22 mouse cellular contexts compared by ENCODE assay signal in genomic region chr14:45962474-45962873, GRCm38 (mm10).
DNase-seq lines count a peak whose midpoint lies in the region; TF ChIP-seq lines count a peak whose summit lies in the region.
"Had no signal": no experiment of that assay in that cellular context is flagged by ENCODE, and none has a peak within 500 bp of the region (broad histone marks: within the 10 kb centered on the region; RNA-seq: fewer than 3 reads in every experiment).

No protein-coding gene starts in this region.

- H3K27ac ChIP-seq in gastrocnemius, adult 2 months = no peak overlapping the region
- H3K27ac ChIP-seq in heart, adult 2 months = no peak overlapping the region
- H3K27ac ChIP-seq: embryonic facial prominence, embryonic 12.5 days; embryonic facial prominence, embryonic 15.5 days; hindbrain, embryonic 10.5 days; hindbrain, embryonic 13.5 days; intestine, embryonic 15.5 days had no signal

- 57% methylated on average over 4 of the region's 4 CpGs for WGBS in heart, adult 2 months

- no peak overlapping the region for H3K4me3 ChIP-seq in gastrocnemius, adult 2 months
- H3K4me3 ChIP-seq in heart, adult 2 months = no peak overlapping the region
- H3K4me3 ChIP-seq: embryonic facial prominence, embryonic 12.5 days; embryonic facial prominence, embryonic 15.5 days; hindbrain, embryonic 10.5 days; hindbrain, embryonic 13.5 days; intestine, embryonic 15.5 days had no signal

- H3K36me3 ChIP-seq in heart, adult 2 months (ENCODE audit: control insufficient read depth, insufficient read depth, low read length) = no peaks in the 10 kb centered on the region
- H3K36me3 ChIP-seq: embryonic facial prominence, embryonic 12.5 days; embryonic facial prominence, embryonic 15.5 days; hindbrain, embryonic 10.5 days; hindbrain, embryonic 13.5 days; intestine, embryonic 15.5 days had no signal

- no peaks in the 10 kb centered on the region for H3K27me3 ChIP-seq in heart, adult 2 months (ENCODE audit: control insufficient read depth, insufficient read depth, low read length)
- H3K27me3 ChIP-seq: embryonic facial prominence, embryonic 15.5 days; hindbrain, embryonic 13.5 days; intestine, embryonic 15.5 days had no signal

- TF ChIP-seq POLR2A in heart, adult 2 months (IDR thresholded peaks at IDR 0.05; ENCODE audit: insufficient read depth, low read depth, low read length) = no peak

- H3K9ac ChIP-seq in heart, adult 2 months (ENCODE audit: low read depth, low read length) = no peak overlapping the region
- H3K9ac ChIP-seq: embryonic facial prominence, embryonic 12.5 days; embryonic facial prominence, embryonic 15.5 days; forebrain, postnatal 0 days; hindbrain, embryonic 13.5 days; intestine, embryonic 15.5 days had no signal

- no peaks in the 10 kb centered on the region; the same call in 1 of the 2 replicates for H3K4me1 ChIP-seq in heart, adult 2 months (ENCODE audit: control insufficient read depth, insufficient read depth, low read length)
- H3K4me1 ChIP-seq: embryonic facial prominence, embryonic 15.5 days; hindbrain, embryonic 10.5 days; hindbrain, embryonic 13.5 days; intestine, embryonic 15.5 days had no signal

- TF ChIP-seq CTCF in gastrocnemius, adult 2 months (IDR thresholded peaks at IDR 0.05) = no peak
- TF ChIP-seq CTCF in heart, adult 2 months (IDR thresholded peaks at IDR 0.05) = no peak

- intact Hi-C loops in gastrocnemius, adult 2 months (cut with DNase I) = no loop called here
- intact Hi-C loops in gastrocnemius, postnatal 14 days (cut with DNase I; ENCODE audit: low total_unique reads) = no loop called here
- intact Hi-C loops in heart, adult 2 months (cut with DNase I) = no loop called here
- intact Hi-C loops in heart, postnatal 25 days (cut with DNase I) = no loop called here

- no peaks in the 10 kb centered on the region for H3K79me2 ChIP-seq in heart, adult 2 months (replicated peaks; ENCODE audit: control insufficient read depth, insufficient read depth, low read length)

- peak; percentile 20 for DNase-seq in gastrocnemius, adult 2 months
- DNase-seq in gastrocnemius, postnatal 14 days = no peak
- peak in 1 of 2 experiments; percentile 21 for DNase-seq in heart, adult 2 months
- no peak for DNase-seq in heart, postnatal 25 days (ENCODE audit: low spot score)
- DNase-seq in lung, postnatal 36 days = peak; percentile 35
- no peak for DNase-seq in lung, postnatal 14 days
- DNase-seq in yolk sac, embryonic 10.5 days (ENCODE audit: low spot score) = no peak
- no peak for DNase-seq in c-Kit-positive CD71-positive TER-119-positive erythroid progenitor cells, embryonic 14.5 days (ENCODE audit: low spot score)
- DNase-seq: adrenal gland, postnatal 10 days; adrenal gland, postnatal 36 days; cerebellum, adult 11 months; cerebellum, adult 2 months; cerebellum, adult 9-11 months; cerebellum, postnatal 25 days; forebrain, postnatal 0 days; gastrocnemius, postnatal 36 days; kidney, adult 11 months had no signal

- TF ChIP-seq EP300 in heart, adult 2 months (IDR thresholded peaks at IDR 0.05; ENCODE audit: insufficient read depth, low read depth, low read length) = 0 out of 2 replicates have a peak, but pooled peaks have one; percentile 39

Comparison
In these comparisons a context has a peak if more than half of its experiments do, and no peak if none do; other contexts are left out.
1. DNase-seq: peak in gastrocnemius, adult 2 months (single experiment) and lung, postnatal 36 days (single experiment); none in gastrocnemius, postnatal 14 days (single experiment), heart, postnatal 25 days (single experiment), lung, postnatal 14 days (single experiment), yolk sac, embryonic 10.5 days (single experiment) and c-Kit-positive CD71-positive TER-119-positive erythroid progenitor cells, embryonic 14.5 days (single experiment).